Mouse (Mus musculus): Measurements from ENCODE around the gene Il1rapl1. TPM values are rescaled to one million over a fixed set of nuclear protein-coding genes. Genes with fewer than 3 reads are reported as not detected.

Gene Il1rapl1
- total RNA-seq (2021), result under 1 TPM; 0.26 to 0.53 TPM
- long read RNA-seq, experiment 1, partial matches to known transcripts, result 0 of 1 reads
- long read RNA-seq, experiment 1, other reads (novel, unspliced or antisense), result 1 of 1 reads
- long read RNA-seq, experiment 2, result 0 reads

- DNase-seq, result no peak
These were observed at the start of gene Il1rapl1 for GRCm38 (mm10) chrX:88115609-88116073. Gene Il1rapl1, minus strand, starts transcription at chrX:88115645.

- DNase-seq, result no peak
These were observed 42.6 kb upstream of the Il1rapl1 start for GRCm38 (mm10) chrX:88158037-88158436.

- DNase-seq, result no peak
These were observed 10.2 kb upstream of the Il1rapl1 start for GRCm38 (mm10) chrX:88125612-88126011.

- DNase-seq, result no peak
These were observed 4.6 kb upstream of the Il1rapl1 start for GRCm38 (mm10) chrX:88120070-88120469.

- no peak for DNase-seq
These were observed 2.4 kb upstream of the Il1rapl1 start for GRCm38 (mm10) chrX:88117858-88118257.

- no peak for DNase-seq
These were observed 881 bp upstream of the Il1rapl1 start for GRCm38 (mm10) chrX:88116326-88116725.

GRCm38 (mm10) chrX:88113561-88113960, 1.9 kb downstream of the Il1rapl1 start:
- DNase-seq, result no peak

- DNase-seq, result no peak
These were observed 3.2 kb downstream of the Il1rapl1 start for GRCm38 (mm10) chrX:88112254-88112653.

GRCm38 (mm10) chrX:88109733-88110132, 5.7 kb downstream of the Il1rapl1 start:
- no peak for DNase-seq

- no peak for DNase-seq
These were observed 21.4 kb downstream of the Il1rapl1 start for GRCm38 (mm10) chrX:88093936-88094569.

- no peak for DNase-seq
These were observed 25.6 kb downstream of the Il1rapl1 start for GRCm38 (mm10) chrX:88089873-88090272.

- DNase-seq, result no peak
These were observed 42.6 kb downstream of the Il1rapl1 start for GRCm38 (mm10) chrX:88072741-88073419.

- no peak for DNase-seq
These were observed 45.1 kb downstream of the Il1rapl1 start for GRCm38 (mm10) chrX:88070368-88070767.

GRCm38 (mm10) chrX:88043556-88043955, 71.9 kb downstream of the Il1rapl1 start:
- no peak for DNase-seq

- DNase-seq, result no peak
These were observed 76.5 kb downstream of the Il1rapl1 start for GRCm38 (mm10) chrX:88038984-88039383.

- DNase-seq, result no peak
These were observed 218.3 kb downstream of the Il1rapl1 start for GRCm38 (mm10) chrX:87897172-87897571.

- no peak for DNase-seq
These were observed 223.5 kb downstream of the Il1rapl1 start for GRCm38 (mm10) chrX:87891916-87892315.

- DNase-seq, result no peak
These were observed 261.3 kb downstream of the Il1rapl1 start for GRCm38 (mm10) chrX:87854107-87854506.

GRCm38 (mm10) chrX:87813884-87814283, 301.6 kb downstream of the Il1rapl1 start:
- DNase-seq, result no peak

- no peak for DNase-seq
These were observed 307.7 kb downstream of the Il1rapl1 start for GRCm38 (mm10) chrX:87807717-87808116.

GRCm38 (mm10) chrX:87793011-87793410, 322.4 kb downstream of the Il1rapl1 start:
- DNase-seq, result no peak

GRCm38 (mm10) chrX:87710589-87710988, 404.9 kb downstream of the Il1rapl1 start:
- DNase-seq, result no peak

- DNase-seq, result no peak
These were observed 451.6 kb downstream of the Il1rapl1 start for GRCm38 (mm10) chrX:87663856-87664255.

- no peak for DNase-seq
These were observed 459.8 kb downstream of the Il1rapl1 start for GRCm38 (mm10) chrX:87655644-87656043.
